Mouse (Mus musculus) liver, postnatal 0 days (tissue): Measurements from ENCODE around the gene Cstad. TPM values are rescaled to one million over a fixed set of nuclear protein-coding genes. Genes with fewer than 3 reads are reported as not detected.

Source experiments
- ATAC-seq: fragments of 200-750 bp; cut with Nextera tagmentation; 2 replicates; pipeline ENCODE4 v1.8.0; 2017; ENCODE audit warnings: mild to moderate bottlenecking, moderate library complexity
- DNase-seq: peaks from one replicate; pipeline ENCODE4 v3.0.0-alpha.2; 2016
- H3K27ac ChIP-seq: fragments of 300-500 bp; sonication (generic); 2 replicates; pipeline ENCODE4 v1.5.1; 2014; ENCODE audit warnings: antibody characterized with exemption, moderate library complexity, mild to moderate bottlenecking, low read depth
- H3K27me3 ChIP-seq: fragments of 300-500 bp; sonication (generic); 2 replicates; pipeline ENCODE4 v1.6.1; 2014; ENCODE audit warnings: low read length, control low read depth, mixed read lengths; ENCODE audit not compliant: insufficient read depth
- H3K36me3 ChIP-seq: fragments of 300-500 bp; sonication (generic); replicated peaks from 2 replicates; pipeline ENCODE4 v1.6.1; 2014; ENCODE audit warnings: mild to moderate bottlenecking, control low read depth, low read length, moderate library complexity, mixed read lengths; ENCODE audit not compliant: insufficient read depth
- H3K4me1 ChIP-seq: fragments of 300-500 bp; sonication (generic); 2 replicates; pipeline ENCODE4 v1.6.1; 2014; ENCODE audit warnings: antibody characterized with exemption, mild to moderate bottlenecking, control low read depth; ENCODE audit not compliant: insufficient read depth
- H3K4me2 ChIP-seq: fragments of 300-500 bp; sonication (generic); 2 replicates; pipeline ENCODE4 v1.6.1; 2014; ENCODE audit warnings: low read depth, mild to moderate bottlenecking, low read length, moderate library complexity, mixed read lengths
- H3K4me3 ChIP-seq: fragments of 300-500 bp; sonication (generic); 2 replicates; pipeline ENCODE4 v1.5.1; 2014; ENCODE audit warnings: low read depth, low read length
- H3K9ac ChIP-seq: fragments of 300-500 bp; sonication (generic); replicated peaks from 2 replicates; pipeline ENCODE4 v1.6.1; 2014; ENCODE audit warnings: mild to moderate bottlenecking, moderate library complexity
- H3K9me3 ChIP-seq: fragments of 300-500 bp; sonication (generic); 2 replicates; pipeline ENCODE4 v1.6.1; 2016; ENCODE audit warnings: mild to moderate bottlenecking, control low read depth, low read length, mixed read lengths
- CTCF ChIP-seq: sonication (generic); IDR thresholded peaks from 2 replicates; pipeline ENCODE4 v1.5.1; 2016; ENCODE audit warnings: antibody characterized with exemption, low read depth
- EP300 ChIP-seq: IDR thresholded peaks from 2 replicates; pipeline ENCODE4 v1.6.1; 2016; ENCODE audit warnings: antibody characterized with exemption, low read depth, mild to moderate bottlenecking
- WGBS: fragments of 180-500 bp; shearing (Covaris S2); extraction: QIAGEN DNeasy Blood & Tissue Kit; methylation state at CpG from one replicate; pipeline ENCODE4 v1.1.7; 2014; ENCODE audit not compliant: insufficient replicate concordance; 5-methylcytosine and 5-hydroxymethylcytosine counted together
- polyA plus RNA-seq: library from polyadenylated mRNA; unstranded; fragments of >200 nt; fragmentation: Nextera tagmentation; extraction: Ambion mirVana; gene quantifications from 2 replicates; pipeline ENCODE4 v1.2.1, GENCODE M21; 2015

Cstad gene
- polyA plus RNA-seq, 1 experiment from 2014 or later = 0.22 TPM

DNA sequence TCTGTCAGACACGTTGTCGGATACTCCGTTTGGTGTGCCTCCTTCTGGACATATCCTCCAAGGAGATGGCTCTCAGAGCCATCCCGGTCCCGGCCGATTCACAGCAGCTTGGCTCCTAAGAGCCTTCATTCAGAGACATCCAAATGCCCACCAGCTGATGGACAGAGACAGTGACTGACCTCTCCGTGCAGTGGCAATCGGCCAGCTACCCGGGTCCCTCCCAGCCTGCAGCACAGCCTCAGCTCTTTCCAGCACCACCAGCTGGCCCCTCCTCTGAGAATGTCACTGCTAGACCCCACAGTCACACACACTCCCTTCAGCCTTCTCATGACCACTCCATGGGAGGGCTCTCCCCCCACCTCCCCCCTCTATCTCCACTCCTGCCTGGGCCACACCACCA is 39.6 kb upstream of the Cstad start:
- 78% methylated on average over 7 of the region's 9 CpGs for WGBS
- Histone ChIP-seq H3K9ac (no peak overlapping the region), H3K4me2 (no peak overlapping the region), H3K9me3 (no peaks in the 10 kb centered on the region), H3K4me3 (no peak overlapping the region), H3K27me3 (no peaks in the 10 kb centered on the region), H3K36me3 (no peaks in the 10 kb centered on the region), H3K4me1 (no peaks in the 10 kb centered on the region), H3K27ac (no peak overlapping the region)
- ATAC-seq (no peak), DNase-seq (no peak)
- no peak for TF ChIP-seq EP300

- ATAC-seq (no peak), DNase-seq (no peak)
- Histone ChIP-seq H3K27me3 (no peaks in the 10 kb centered on the region), H3K4me1 (no peaks in the 10 kb centered on the region), H3K4me2 (no peak overlapping the region), H3K9me3 (no peaks in the 10 kb centered on the region), H3K4me3 (no peak overlapping the region), H3K27ac (no peak overlapping the region), H3K9ac (no peak overlapping the region), H3K36me3 (no peaks in the 10 kb centered on the region)
- 70% methylated on average over 5 of the region's 5 CpGs for WGBS
- no peak for TF ChIP-seq EP300
Measured at GRCm38 (mm10) chr2:30556495-30556894, 38.3 kb upstream of the Cstad start.

GRCm38 (mm10) chr2:30559552-30559951 is 35.3 kb upstream of the Cstad start:
- Histone ChIP-seq H3K36me3 (no peaks in the 10 kb centered on the region), H3K27me3 (no peaks in the 10 kb centered on the region), H3K4me3 (no peak overlapping the region), H3K4me1 (no peaks in the 10 kb centered on the region), H3K9me3 (no peaks in the 10 kb centered on the region), H3K4me2 (no peak overlapping the region), H3K9ac (no peak overlapping the region), H3K27ac (no peak overlapping the region)
- DNase-seq (no peak), ATAC-seq (no peak)
- WGBS = 92% methylated on average over 1 of the region's 1 CpGs
- TF ChIP-seq CTCF (no peak), EP300 (no peak)

- TF ChIP-seq EP300 (no peak), CTCF (no peak)
Measured at GRCm38 (mm10) chr2:30562553-30562952, 32.3 kb upstream of the Cstad start.

DNA sequence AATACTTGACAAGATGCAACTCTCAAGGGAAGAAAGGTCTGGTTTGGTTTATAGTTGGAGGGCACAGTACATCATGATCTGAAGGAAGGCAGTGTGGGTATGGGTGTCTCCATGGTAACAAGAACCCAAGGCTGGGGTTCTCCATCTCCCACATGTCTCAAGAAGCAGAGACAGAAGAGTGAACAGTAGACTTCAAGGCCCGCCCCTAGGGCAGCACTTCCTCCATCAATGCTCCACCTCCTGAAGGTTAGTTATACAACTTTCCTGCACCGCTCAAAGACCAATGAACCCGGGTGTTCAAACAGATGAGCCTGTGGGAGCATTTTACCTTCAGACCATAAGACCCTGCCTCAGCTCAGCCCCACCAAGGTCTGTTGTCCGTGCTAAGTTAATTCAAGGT is 23.2 kb upstream of the Cstad start:
- Histone ChIP-seq H3K4me3 (no peak overlapping the region), H3K27ac (no peak overlapping the region), H3K4me1 (no peaks in the 10 kb centered on the region), H3K9ac (no peak overlapping the region), H3K4me2 (no peak overlapping the region), H3K36me3 (no peaks in the 10 kb centered on the region), H3K27me3 (no peaks in the 10 kb centered on the region), H3K9me3 (no peaks in the 10 kb centered on the region)
- no peak for DNase-seq
- no peak for TF ChIP-seq CTCF
- no peak for TF ChIP-seq EP300
- WGBS = 69% methylated on average over 4 of the region's 4 CpGs
- ATAC-seq = no peak

More at GRCm38 (mm10) chr2:30562553-30562952, 32.3 kb upstream of the Cstad start:
- no peak for DNase-seq
- 73% methylated on average over 3 of the region's 3 CpGs for WGBS
- Histone ChIP-seq H3K27ac (no peak overlapping the region), H3K4me3 (no peak overlapping the region), H3K4me1 (no peaks in the 10 kb centered on the region), H3K4me2 (no peak overlapping the region), H3K9ac (no peak overlapping the region), H3K36me3 (no peaks in the 10 kb centered on the region), H3K27me3 (no peaks in the 10 kb centered on the region), H3K9me3 (no peaks in the 10 kb centered on the region)
- ATAC-seq = no peak

GRCm38 (mm10) chr2:30573522-30573921 is 21.3 kb upstream of the Cstad start:
- H3K27ac ChIP-seq = no peak overlapping the region
- 74% methylated on average over 4 of the region's 4 CpGs for WGBS
- no peak overlapping the region for H3K4me2 ChIP-seq
- no peak overlapping the region for H3K9ac ChIP-seq
- H3K4me3 ChIP-seq = no peak overlapping the region
- no peaks in the 10 kb centered on the region for H3K9me3 ChIP-seq
- ATAC-seq (no peak), DNase-seq (no peak)
- H3K36me3 ChIP-seq = no peaks in the 10 kb centered on the region
- no peaks in the 10 kb centered on the region for H3K4me1 ChIP-seq
- TF ChIP-seq EP300 (no peak), CTCF (no peak)
- H3K27me3 ChIP-seq = no peaks in the 10 kb centered on the region

DNA sequence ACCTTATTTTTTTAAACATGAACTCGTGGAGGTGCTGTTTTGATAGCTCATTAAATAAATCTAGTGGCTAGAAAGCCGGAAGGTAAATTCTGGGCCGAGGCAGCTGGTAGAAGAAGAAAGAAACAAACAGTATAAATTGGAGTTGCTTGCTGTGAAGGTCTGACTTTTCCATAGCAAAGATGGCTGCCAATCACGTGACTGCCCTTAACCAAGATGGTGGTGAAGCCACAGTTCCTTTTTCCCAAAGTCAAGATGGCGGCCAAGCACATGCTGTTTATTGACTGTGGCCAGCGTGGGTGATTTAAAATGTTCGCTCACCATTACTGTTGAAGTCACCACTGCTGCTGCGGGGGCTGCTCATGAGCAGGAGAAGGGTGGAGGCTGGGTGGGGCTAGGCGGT is 17.8 kb upstream of the Cstad start:
- TF ChIP-seq EP300 = no peak
- H3K9me3 ChIP-seq = 0 out of 2 replicates have a peak, but pooled peaks cover 2% of the 10 kb centered on the region
- no peak overlapping the region for H3K4me2 ChIP-seq
- no peaks in the 10 kb centered on the region for H3K4me1 ChIP-seq
- no peak overlapping the region for H3K27ac ChIP-seq
- DNase-seq = no peak
- no peaks in the 10 kb centered on the region for H3K36me3 ChIP-seq
- H3K4me3 ChIP-seq = no peak overlapping the region
- no peak for ATAC-seq
- WGBS = 81% methylated on average over 9 of the region's 9 CpGs
- no peaks in the 10 kb centered on the region for H3K27me3 ChIP-seq
- no peak overlapping the region for H3K9ac ChIP-seq
